Mouse (Mus musculus) B cell, adult 62 days (primary cell): ENCODE results near the gene Erg28. TPM values are rescaled to one million over a fixed set of nuclear protein-coding genes. Genes with fewer than 3 reads are reported as not detected.

Source experiments
- total RNA-seq: library from RNA; stranded (reverse); gene quantifications from 4 replicates; pipeline ENCODE4 v1.2.4, GENCODE M21; 2023

Gene Erg28
- 27.1 to 33.9 TPM (median 29.3 TPM) in 4 replicates for total RNA-seq

DNA sequence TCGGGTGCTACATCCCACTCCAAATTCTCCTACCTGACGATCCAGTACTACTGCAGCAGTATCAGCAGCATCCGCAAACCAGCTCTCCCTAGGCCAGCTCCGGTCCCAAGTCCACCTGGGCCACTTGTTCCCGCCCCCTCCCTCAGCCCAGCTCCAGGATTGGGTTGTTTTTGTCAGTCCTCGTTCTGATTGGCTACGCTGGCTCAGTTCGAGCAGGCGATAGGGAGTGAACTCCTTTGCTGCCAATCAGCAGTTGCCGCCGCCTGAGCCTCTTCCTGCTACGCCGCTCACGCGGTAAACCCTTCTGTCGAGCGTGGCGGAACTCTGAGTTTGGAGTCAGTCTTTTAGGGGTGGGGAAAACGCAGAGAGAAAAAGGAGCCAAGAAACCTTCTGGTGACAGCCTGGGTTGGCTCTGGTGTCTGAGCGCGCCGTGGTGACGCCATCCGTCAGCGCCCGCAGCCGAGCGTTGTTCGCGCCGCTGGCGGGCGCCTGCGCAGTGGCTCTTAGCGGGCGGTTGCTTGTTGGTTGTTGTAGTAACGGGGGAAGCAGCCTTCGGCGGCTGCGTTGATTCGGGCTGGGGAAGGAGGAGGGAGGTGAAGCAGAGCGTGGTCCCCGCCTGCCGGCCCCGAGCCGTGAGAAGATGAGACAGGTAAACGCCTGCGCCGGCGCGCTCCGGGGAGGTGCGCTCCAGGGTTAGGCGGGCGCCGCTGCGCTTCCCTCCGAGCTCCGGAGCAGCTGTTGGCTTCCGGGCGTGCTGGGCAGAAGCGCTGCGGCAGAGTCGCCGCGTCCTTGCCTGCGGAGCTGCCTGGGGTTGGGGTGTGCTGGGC, at the start of gene Erg28, which contains the start of gene Ttll5:
Gene Erg28 (minus strand): TSS at position 113 of the 827 bp plus-strand sequence.
Gene Ttll5 (plus strand): TSS at position 222 of the 827 bp plus-strand sequence.

Other genes with a start within 250 kb of the Erg28 start
- gene Jdp2, start 225.5 kb downstream of the Erg28 start, total RNA-seq = 1.3 to 2.1 TPM (median 1.9 TPM) in 4 replicates
- 18.2 to 25.6 TPM (median 21.7 TPM) in 4 replicates for gene Batf, start 137.9 kb downstream of the Erg28 start, total RNA-seq
- gene Flvcr2, start 78.0 kb downstream of the Erg28 start, total RNA-seq = not detected in 4 replicates
- 27.3 to 32.6 TPM (median 29.3 TPM) in 4 replicates for gene Ttll5, start 109 bp upstream of the Erg28 start, total RNA-seq